Mouse (Mus musculus) lung, embryonic 15.5 days (tissue): ENCODE results near the gene Nsa2. TPM values are rescaled to one million over a fixed set of nuclear protein-coding genes. Genes with fewer than 3 reads are reported as not detected.

Source experiments
- ATAC-seq: fragments of 200-750 bp; cut with Nextera tagmentation; 2 replicates; pipeline ENCODE4 v1.8.0; 2017; ENCODE audit warnings: moderate number of reproducible peaks, borderline replicate concordance; ENCODE audit not compliant: low FRiP score, low TSS enrichment; ENCODE audit errors: extremely low read depth
- H3K27ac ChIP-seq: fragments of 300-500 bp; sonication (generic); 2 replicates; pipeline ENCODE4 v1.5.1; 2015; ENCODE audit warnings: moderate library complexity, mild to moderate bottlenecking, inconsistent platforms
- H3K27me3 ChIP-seq: fragments of 300-500 bp; sonication (generic); 2 replicates; pipeline ENCODE4 v1.6.1; 2015; ENCODE audit warnings: inconsistent platforms
- H3K36me3 ChIP-seq: fragments of 300-500 bp; sonication (generic); 2 replicates; pipeline ENCODE4 v1.6.1; 2015; ENCODE audit warnings: inconsistent platforms
- H3K4me1 ChIP-seq: fragments of 300-500 bp; sonication (generic); 2 replicates; pipeline ENCODE4 v1.6.1; 2015; ENCODE audit warnings: inconsistent platforms
- H3K4me2 ChIP-seq: fragments of 300-500 bp; sonication (generic); 2 replicates; pipeline ENCODE4 v1.6.1; 2015; ENCODE audit warnings: inconsistent platforms, mild to moderate bottlenecking, moderate library complexity
- H3K4me3 ChIP-seq: fragments of 300-500 bp; sonication (generic); 2 replicates; pipeline ENCODE4 v1.5.1; 2015; ENCODE audit warnings: mild to moderate bottlenecking, inconsistent platforms
- H3K9ac ChIP-seq: fragments of 300-500 bp; sonication (generic); 2 replicates; pipeline ENCODE4 v1.6.1; 2015; ENCODE audit warnings: inconsistent platforms
- H3K9me3 ChIP-seq: fragments of 300-500 bp; sonication (generic); 2 replicates; pipeline ENCODE4 v1.6.1; 2016; ENCODE audit warnings: inconsistent platforms
- WGBS: fragments of 180-500 bp; shearing (Covaris S2); methylation state at CpG from one replicate; pipeline ENCODE4 v1.1.7; 2015; 5-methylcytosine and 5-hydroxymethylcytosine counted together
- polyA plus RNA-seq: library from polyadenylated mRNA; unstranded; fragments of >200 nt; fragmentation: Nextera tagmentation; extraction: Ambion mirVana; gene quantifications from 2 replicates; pipeline ENCODE4 v1.2.1, GENCODE M21; 2015

Gene Nsa2
- polyA plus RNA-seq, 1 experiment from 2014 or later: 50.3 TPM

DNA sequence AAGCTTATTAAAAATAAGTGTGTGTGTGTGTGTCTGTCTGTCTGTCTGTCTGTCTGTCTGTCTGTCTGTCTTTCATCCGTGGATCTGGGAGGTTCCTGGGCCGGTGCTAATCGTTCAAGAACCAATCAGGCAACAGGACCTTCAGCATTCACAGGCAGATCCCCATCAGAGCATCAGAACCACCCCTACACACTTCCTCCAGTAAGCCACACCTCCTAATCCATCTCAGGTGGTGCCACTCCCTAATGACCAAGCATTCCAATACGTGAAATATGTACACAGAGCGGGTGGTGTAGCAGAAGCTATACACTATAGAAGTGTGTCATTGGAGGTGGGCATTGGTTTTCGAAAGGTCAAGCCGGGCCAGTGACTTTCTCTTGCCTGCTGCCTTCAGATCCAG, 55.3 kb downstream of the Nsa2 start:
- Histone ChIP-seq H3K36me3 (no peaks in the 10 kb centered on the region), H3K9me3 (no peaks in the 10 kb centered on the region), H3K27ac (no peak overlapping the region), H3K4me1 (no peaks in the 10 kb centered on the region), H3K27me3 (no peaks in the 10 kb centered on the region), H3K9ac (no peak overlapping the region), H3K4me3 (no peak overlapping the region), H3K4me2 (no peak overlapping the region)
- WGBS: 74% methylated on average over 7 of the region's 7 CpGs
- ATAC-seq: no peak

DNA sequence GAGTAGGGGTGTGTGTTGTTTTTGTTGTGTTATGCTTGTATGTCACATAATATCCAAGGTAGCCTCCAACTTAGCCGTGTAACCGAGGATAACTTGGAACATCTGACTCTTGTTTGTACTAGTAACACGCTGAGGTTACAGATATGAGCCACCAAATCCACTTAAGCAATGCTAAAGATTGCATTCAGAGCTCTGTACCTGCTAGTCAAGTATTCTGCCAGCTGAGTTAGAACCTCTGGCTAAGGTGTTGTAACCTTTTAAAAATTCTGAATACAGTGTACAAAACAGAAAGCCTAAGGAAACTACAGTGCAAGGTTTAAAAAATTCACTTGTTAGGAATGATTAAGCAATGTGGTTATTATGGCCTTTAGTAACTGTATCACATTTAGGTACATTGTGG, 57.1 kb downstream of the Nsa2 start:
- no peak for ATAC-seq
- Histone ChIP-seq H3K4me1 (no peaks in the 10 kb centered on the region), H3K4me3 (no peak overlapping the region), H3K27me3 (no peaks in the 10 kb centered on the region), H3K27ac (no peak overlapping the region), H3K9me3 (no peaks in the 10 kb centered on the region), H3K36me3 (no peaks in the 10 kb centered on the region), H3K4me2 (no peak overlapping the region), H3K9ac (no peak overlapping the region)
- 84% methylated on average over 3 of the region's 3 CpGs for WGBS

DNA sequence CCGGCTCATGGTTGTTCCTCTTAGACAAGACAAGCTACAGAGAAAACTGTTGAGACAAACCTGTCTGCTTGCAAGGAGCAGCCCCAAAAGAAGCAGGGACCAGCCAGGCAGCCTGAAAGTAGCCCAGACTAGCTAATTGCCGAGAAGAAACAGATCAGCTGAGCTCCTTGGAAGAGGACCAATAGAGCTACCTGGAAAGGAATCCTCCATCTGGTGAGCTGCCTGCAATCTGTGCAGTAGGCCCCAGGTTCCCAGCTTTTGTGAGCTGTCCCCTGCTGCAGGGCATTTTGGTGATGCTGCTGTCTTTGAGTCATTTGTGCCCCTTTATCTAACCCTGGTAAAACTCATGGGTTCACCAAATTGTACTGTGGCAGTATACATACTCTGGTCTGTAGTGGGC, 57.5 kb downstream of the Nsa2 start:
- no peak overlapping the region for H3K4me2 ChIP-seq
- H3K4me3 ChIP-seq: no peak overlapping the region
- no peak overlapping the region for H3K9ac ChIP-seq
- no peaks in the 10 kb centered on the region for H3K36me3 ChIP-seq
- H3K27me3 ChIP-seq: no peaks in the 10 kb centered on the region
- no peak overlapping the region for H3K27ac ChIP-seq
- H3K9me3 ChIP-seq: no peaks in the 10 kb centered on the region
- ATAC-seq: no peak
- 65% methylated on average over 2 of the region's 2 CpGs for WGBS
- no peaks in the 10 kb centered on the region for H3K4me1 ChIP-seq

Other genes with a start within 250 kb of the Nsa2 start
- 0.31 and 0.36 TPM in 2 replicates for gene Gcnt4, start 213.2 kb downstream of the Nsa2 start, polyA plus RNA-seq
- not detected in 2 replicates for gene 1700029F12Rik, start 103.6 kb downstream of the Nsa2 start, polyA plus RNA-seq
- gene Fam169a, start 70.7 kb downstream of the Nsa2 start, polyA plus RNA-seq: 1.3 and 1.4 TPM in 2 replicates
- 3.1 and 3.8 TPM in 2 replicates for gene Gm6169, start 38.7 kb downstream of the Nsa2 start, polyA plus RNA-seq
- 24.5 and 26.7 TPM in 2 replicates for gene Gfm2, start within 50 bp of the Nsa2 start, polyA plus RNA-seq
- 32.3 and 34.7 TPM in 2 replicates for gene Hexb, start 60.4 kb upstream of the Nsa2 start, polyA plus RNA-seq
- 11.7 and 12.5 TPM in 2 replicates for gene Enc1, start 103.2 kb upstream of the Nsa2 start, polyA plus RNA-seq